Mouse (Mus musculus): ENCODE measurements around the gene Tmem38a.
A peak's percentile ranks its signal among the peaks of the same experiment; 100 is the strongest.

The Tmem38a gene

GRCm38 (mm10) chr8:72587806-72588205 lies 16.0 kb downstream of the Tmem38a start:
- DNase-seq = peak; percentile 16

GRCm38 (mm10) chr8:72588865-72589264 lies 17.0 kb downstream of the Tmem38a start:
- no peak for DNase-seq

- no peak for DNase-seq
These were observed 17.4 kb downstream of the Tmem38a start for GRCm38 (mm10) chr8:72589286-72589685.

- peak; percentile 54 for DNase-seq
These were observed 18.3 kb downstream of the Tmem38a start for GRCm38 (mm10) chr8:72590198-72590597.
